Mouse (Mus musculus): ENCODE results near the gene Gm10964. TPM values are rescaled to one million over a fixed set of nuclear protein-coding genes. Genes with fewer than 3 reads are reported as not detected.

The Gm10964 gene
- polyA plus RNA-seq, 1 experiment from 2014 or later, result not detected

- Histone ChIP-seq H3K9ac (ENCODE audit: low read length) (no peak overlapping the region), H3K4me3 (ENCODE audit: low read depth, low read length) (no peak overlapping the region), H3K4me1 (ENCODE audit: control insufficient read depth, insufficient read depth, low read length) (peaks cover 17% of the 10 kb centered on the region), H3K36me3 (ENCODE audit: control insufficient read depth, insufficient read depth, low read length) (no peaks in the 10 kb centered on the region), H3K27me3 (replicated peaks; ENCODE audit: control insufficient read depth, insufficient read depth, low read length) (no peaks in the 10 kb centered on the region), H3K9me3 (replicated peaks; ENCODE audit: control insufficient read depth, low read length) (no peaks in the 10 kb centered on the region), H3K4me2 (ENCODE audit: low read length) (no peak overlapping the region), H3K27ac (ENCODE audit: low read depth, low read length) (no peak overlapping the region)
- DNase-seq (ENCODE audit: low spot score), result no peak
- no peak for ATAC-seq
- 84% methylated on average over 1 of the region's 1 CpGs for WGBS
Measured at GRCm38 (mm10) chr3:103792566-103792965, 53.4 kb downstream of the Gm10964 start.

Other genes starting within 250 kb of the Gm10964 start
- gene Syt6, start 164.1 kb upstream of the Gm10964 start, polyA plus RNA-seq (2014; fragmentation: Nextera tagmentation; extraction: Ambion mirVana), result 12.6 and 19.3 TPM in 2 replicates
- 0.11 and 0.25 TPM in 2 replicates for gene Atg4a-ps, start 93.3 kb upstream of the Gm10964 start, polyA plus RNA-seq (2014; fragmentation: Nextera tagmentation; extraction: Ambion mirVana)
- 5.6 and 6.3 TPM in 2 replicates for gene Olfml3, start 1.4 kb upstream of the Gm10964 start, polyA plus RNA-seq (2014; fragmentation: Nextera tagmentation; extraction: Ambion mirVana)
- 15.5 and 16.2 TPM in 2 replicates for gene Hipk1, start 52.2 kb downstream of the Gm10964 start, polyA plus RNA-seq (2014; fragmentation: Nextera tagmentation; extraction: Ambion mirVana)
- gene Dclre1b, start 70.1 kb downstream of the Gm10964 start, polyA plus RNA-seq (2014; fragmentation: Nextera tagmentation; extraction: Ambion mirVana), result 28.0 and 30.6 TPM in 2 replicates
- 25.9 and 26.7 TPM in 2 replicates for gene Ap4b1, start 70.2 kb downstream of the Gm10964 start, polyA plus RNA-seq (2014; fragmentation: Nextera tagmentation; extraction: Ambion mirVana)
- 0.18 TPM in 1 of 2 replicates, not detected in the other for gene Gm43064, start 70.2 kb downstream of the Gm10964 start, polyA plus RNA-seq (2014; fragmentation: Nextera tagmentation; extraction: Ambion mirVana)
- not detected in 2 replicates for gene Bcl2l15, start 93.2 kb downstream of the Gm10964 start, polyA plus RNA-seq (2014; fragmentation: Nextera tagmentation; extraction: Ambion mirVana)
- gene Ptpn22, start 120.4 kb downstream of the Gm10964 start, polyA plus RNA-seq (2014; fragmentation: Nextera tagmentation; extraction: Ambion mirVana), result 0.17 and 0.49 TPM in 2 replicates
- 19.0 and 23.7 TPM in 2 replicates for gene Rsbn1, start 174.8 kb downstream of the Gm10964 start, polyA plus RNA-seq (2014; fragmentation: Nextera tagmentation; extraction: Ambion mirVana)
- 30.9 and 35.3 TPM in 2 replicates for gene Phtf1, start 228.7 kb downstream of the Gm10964 start, polyA plus RNA-seq (2014; fragmentation: Nextera tagmentation; extraction: Ambion mirVana)